Mouse (Mus musculus): ENCODE measurements around the gene Hoxb8.

DNA sequence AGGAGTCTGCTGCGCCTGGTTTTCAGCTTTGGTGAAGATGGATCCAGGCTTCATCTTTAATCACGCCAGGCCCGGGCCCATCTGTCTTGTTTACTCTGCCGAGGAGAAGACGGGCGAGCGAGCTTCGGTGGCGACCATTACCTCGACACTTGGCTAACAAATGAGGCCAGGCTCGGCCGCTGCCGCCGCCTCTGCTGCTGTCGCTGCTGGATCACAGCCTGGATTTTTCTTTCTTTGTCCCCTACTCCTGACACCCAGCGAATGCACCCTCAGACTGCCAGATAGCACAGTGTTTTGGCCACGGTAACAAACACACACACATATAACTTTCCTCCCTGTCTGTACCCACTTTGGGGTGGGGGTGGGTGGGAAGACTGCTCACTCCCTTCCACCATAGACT is 39.0 kb downstream of the Hoxb8 start:
- TF ChIP-seq CTCF (IDR thresholded peaks at IDR 0.05; ENCODE audit: low read depth, low read length): no peak
- TF ChIP-seq EP300 (IDR thresholded peaks at IDR 0.05; ENCODE audit: insufficient read depth, low read depth, low read length): no peak
- no peak for TF ChIP-seq POLR2A (IDR thresholded peaks at IDR 0.05; ENCODE audit: insufficient read depth, low read length)
